Mouse (Mus musculus) liver, embryonic 13.5 days (tissue): ENCODE results near the gene Nmb. TPM values are rescaled to one million over a fixed set of nuclear protein-coding genes. Genes with fewer than 3 reads are reported as not detected.
"Not testable (repeated sequence)": the region's sequence is repeated elsewhere in the genome, so short reads cannot be mapped to it uniquely, and the experiment has no call there.

Experiments used
- ATAC-seq: fragments of 200-750 bp; cut with Nextera tagmentation; 2 replicates; pipeline ENCODE4 v1.8.0; 2017; ENCODE audit warnings: low read depth, mild to moderate bottlenecking, moderate number of reproducible peaks, moderate library complexity
- DNase-seq: peaks from one replicate; pipeline ENCODE4 v3.0.0; 2022
- H3K27ac ChIP-seq: fragments of 300-500 bp; sonication (generic); 2 replicates; pipeline ENCODE4 v1.5.1; 2015; ENCODE audit warnings: moderate library complexity, mild to moderate bottlenecking, inconsistent platforms
- H3K27me3 ChIP-seq: fragments of 300-500 bp; sonication (generic); 2 replicates; pipeline ENCODE4 v1.6.1; 2015; ENCODE audit warnings: mild to moderate bottlenecking, inconsistent platforms
- H3K36me3 ChIP-seq: fragments of 300-500 bp; sonication (generic); 2 replicates; pipeline ENCODE4 v1.6.1; 2015; ENCODE audit warnings: mild to moderate bottlenecking, inconsistent platforms
- H3K4me1 ChIP-seq: fragments of 300-500 bp; sonication (generic); replicated peaks from 2 replicates; pipeline ENCODE4 v1.6.1; 2015; ENCODE audit warnings: inconsistent platforms
- H3K4me2 ChIP-seq: fragments of 300-500 bp; sonication (generic); 2 replicates; pipeline ENCODE4 v1.6.1; 2015; ENCODE audit warnings: inconsistent platforms, mild to moderate bottlenecking, moderate library complexity
- H3K4me3 ChIP-seq: fragments of 300-500 bp; sonication (generic); replicated peaks from 2 replicates; pipeline ENCODE4 v1.5.1; 2015; ENCODE audit warnings: mild to moderate bottlenecking, inconsistent platforms
- H3K9ac ChIP-seq: fragments of 300-500 bp; sonication (generic); 2 replicates; pipeline ENCODE4 v1.6.1; 2015; ENCODE audit warnings: mild to moderate bottlenecking, inconsistent platforms
- H3K9me3 ChIP-seq: fragments of 300-500 bp; sonication (generic); replicated peaks from 2 replicates; pipeline ENCODE4 v1.6.1; 2016; ENCODE audit warnings: inconsistent platforms
- WGBS: fragments of 180-500 bp; shearing (Covaris S2); methylation state at CpG from one replicate; pipeline ENCODE4 v1.1.7; 2015; ENCODE audit not compliant: insufficient replicate concordance; 5-methylcytosine and 5-hydroxymethylcytosine counted together
- polyA plus RNA-seq: library from polyadenylated mRNA; unstranded; fragments of >200 nt; fragmentation: Nextera tagmentation; extraction: Ambion mirVana; gene quantifications from 2 replicates; pipeline ENCODE4 v1.2.1, GENCODE M21; 2015

Nmb gene
- polyA plus RNA-seq = 1.5 and 1.6 TPM in 2 replicates

GRCm38 (mm10) chr7:80904921-80905515 is at the start of gene Nmb:
TSS of gene Nmb (minus strand) at chr7:80905076.
- DNase-seq = peak; percentile 45
- H3K9me3 ChIP-seq = no peaks in the 10 kb centered on the region
- peak within 1 kb of the TSS; percentile 88 for H3K4me2 ChIP-seq
- no peaks in the 10 kb centered on the region for H3K27me3 ChIP-seq
- H3K27ac ChIP-seq = no peak within 1 kb of the TSS
- H3K4me1 ChIP-seq = peaks cover 36% of the 10 kb centered on the region
- peak within 1 kb of the TSS; percentile 60 for H3K4me3 ChIP-seq
- peak within 1 kb of the TSS; percentile 72 for H3K9ac ChIP-seq
- WGBS = 3% methylated on average over 19 of the region's 19 CpGs
- no peak for ATAC-seq
- 0 out of 2 replicates have a peak, but pooled peaks cover 5% of the 10 kb centered on the region for H3K36me3 ChIP-seq

DNA sequence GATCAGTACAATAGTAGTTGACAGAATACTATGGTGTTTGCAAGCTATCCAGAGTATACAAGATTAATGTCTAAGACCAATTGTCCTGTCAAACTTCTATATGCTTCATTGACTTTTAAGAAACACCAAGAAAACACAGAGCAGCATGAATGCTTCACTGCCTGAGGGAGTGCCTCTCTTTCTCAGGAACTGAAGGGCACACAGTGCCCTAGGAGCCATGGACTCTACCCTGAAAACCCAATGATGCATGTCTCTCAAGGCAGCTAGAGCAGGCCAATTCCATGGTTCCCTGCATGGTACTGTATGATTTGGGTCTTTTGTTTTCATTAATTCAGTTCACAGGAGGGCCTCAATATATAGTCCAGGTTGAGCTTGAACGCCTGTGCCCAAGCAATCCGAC is 49.4 kb upstream of the Nmb start:
- DNase-seq (no peak), ATAC-seq (no peak)
- 78% methylated on average over 2 of the region's 2 CpGs for WGBS
- Histone ChIP-seq H3K27ac (no peak overlapping the region), H3K4me2 (no peak overlapping the region), H3K4me3 (no peak overlapping the region), H3K9me3 (no peaks in the 10 kb centered on the region), H3K36me3 (no peaks in the 10 kb centered on the region), H3K4me1 (peaks cover 7% of the 10 kb centered on the region), H3K27me3 (0 out of 2 replicates have a peak, but pooled peaks cover 5% of the 10 kb centered on the region), H3K9ac (no peak overlapping the region)

- no peaks in the 10 kb centered on the region for H3K9me3 ChIP-seq
- WGBS = 42% methylated on average over 3 of the region's 3 CpGs
- no peak overlapping the region for H3K9ac ChIP-seq
- 0 out of 2 replicates have a peak, but pooled peaks cover 5% of the 10 kb centered on the region for H3K27me3 ChIP-seq
- H3K27ac ChIP-seq = no peak overlapping the region
- H3K4me2 ChIP-seq = no peak overlapping the region
- no peaks in the 10 kb centered on the region for H3K36me3 ChIP-seq
- peaks cover 8% of the 10 kb centered on the region for H3K4me1 ChIP-seq
- no peak for ATAC-seq
- DNase-seq = no peak
- H3K4me3 ChIP-seq = no peak overlapping the region
Observed at GRCm38 (mm10) chr7:80952140-80952539, 47.3 kb upstream of the Nmb start.

DNA sequence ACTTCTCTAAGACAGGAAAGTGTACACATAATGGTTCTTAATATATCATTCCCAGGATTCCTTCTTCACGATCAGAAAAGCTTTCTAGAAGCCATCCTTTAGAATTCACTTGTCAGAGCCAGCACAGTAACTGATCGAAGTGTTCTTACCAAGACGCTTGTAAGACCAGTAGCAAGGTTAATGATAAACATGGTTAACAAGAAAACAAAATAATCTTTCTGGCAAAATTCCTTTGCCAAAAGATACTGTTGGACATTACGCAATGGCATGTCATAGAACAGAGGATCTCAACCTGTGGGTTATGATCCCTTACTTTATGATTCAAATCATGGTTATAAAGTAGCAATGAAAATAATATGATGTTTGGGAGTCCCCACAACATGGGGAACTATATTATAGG is 46.6 kb upstream of the Nmb start:
- Histone ChIP-seq H3K4me2 (no peak overlapping the region), H3K9me3 (no peaks in the 10 kb centered on the region), H3K27me3 (0 out of 2 replicates have a peak, but pooled peaks cover 2% of the 10 kb centered on the region), H3K27ac (no peak overlapping the region), H3K36me3 (no peaks in the 10 kb centered on the region), H3K4me3 (no peak overlapping the region), H3K9ac (no peak overlapping the region), H3K4me1 (peaks cover 12% of the 10 kb centered on the region)
- ATAC-seq (no peak), DNase-seq (no peak)
- 74% methylated on average over 4 of the region's 4 CpGs for WGBS

- peak; percentile 99 for ATAC-seq
- peaks cover 9% of the 10 kb centered on the region for H3K36me3 ChIP-seq
- peak within 1 kb of the TSS; percentile 73 for H3K4me2 ChIP-seq
- H3K9me3 ChIP-seq = no peaks in the 10 kb centered on the region
- peak within 1 kb of the TSS; percentile 82 for H3K4me3 ChIP-seq
- H3K9ac ChIP-seq = peak within 1 kb of the TSS; percentile 85
- peak within 1 kb of the TSS; percentile 90 for H3K27ac ChIP-seq
- DNase-seq = peak; percentile 89
- WGBS = 2% methylated on average over 44 of the region's 44 CpGs
- H3K4me1 ChIP-seq = peaks cover 34% of the 10 kb centered on the region
- H3K27me3 ChIP-seq = no peaks in the 10 kb centered on the region
Observed at GRCm38 (mm10) chr7:80947445-80948350, 42.8 kb upstream of the Nmb start, which contains the start of gene Sec11a. TSS of gene Sec11a (minus strand) at chr7:80947780.

DNA sequence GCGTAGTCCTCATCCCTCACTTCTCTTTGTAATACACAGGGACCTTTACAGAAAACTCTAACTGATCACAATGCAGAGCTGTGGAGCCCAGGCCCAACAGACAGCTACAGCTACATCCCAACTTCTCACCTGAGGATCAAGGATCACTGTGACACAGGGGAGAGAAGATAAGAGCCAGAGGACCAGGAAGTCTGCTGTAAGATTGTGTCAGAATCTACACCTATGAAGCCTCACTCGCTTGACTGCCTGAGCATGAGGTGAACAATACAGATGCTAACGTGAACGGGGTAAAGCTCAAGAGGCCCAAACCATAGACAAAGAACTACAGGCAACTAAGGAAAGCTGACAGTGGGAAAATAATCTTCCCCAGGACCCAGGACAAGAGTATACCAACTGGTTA is 34.9 kb upstream of the Nmb start:
- H3K4me3 ChIP-seq = no peak overlapping the region
- no peaks in the 10 kb centered on the region for H3K27me3 ChIP-seq
- H3K36me3 ChIP-seq = peaks cover 12% of the 10 kb centered on the region
- no peak overlapping the region for H3K27ac ChIP-seq
- peaks cover 29% of the 10 kb centered on the region for H3K4me1 ChIP-seq
- no peak for ATAC-seq
- no peak for DNase-seq
- H3K4me2 ChIP-seq = no peak overlapping the region
- no peaks in the 10 kb centered on the region for H3K9me3 ChIP-seq
- no peak overlapping the region for H3K9ac ChIP-seq
- WGBS = 88% methylated on average over 4 of the region's 4 CpGs

DNA sequence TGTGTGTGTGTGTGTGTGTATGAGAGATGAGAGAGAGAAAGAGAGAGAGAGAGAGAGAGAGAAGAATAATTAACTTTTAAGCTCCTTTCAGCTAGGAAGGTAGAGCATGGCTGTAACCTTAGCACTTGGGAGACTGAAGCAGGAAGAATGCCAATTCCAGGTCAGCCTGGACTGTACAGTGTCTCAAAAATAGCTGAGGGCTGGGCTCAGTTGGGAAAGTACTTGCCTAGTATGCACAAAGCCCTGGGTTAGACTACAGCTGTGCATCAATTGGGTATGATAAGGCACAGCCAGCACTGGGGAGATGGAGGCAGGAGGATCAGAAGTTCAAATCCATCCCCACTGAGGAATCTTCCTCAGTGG is 32.4 kb upstream of the Nmb start:
- H3K4me3 ChIP-seq, H3K9ac ChIP-seq, H3K27me3 ChIP-seq, DNase-seq, H3K4me2 ChIP-seq, H3K27ac ChIP-seq, H3K9me3 ChIP-seq: not testable (repeated sequence)
- peaks cover 29% of the 10 kb centered on the region for H3K36me3 ChIP-seq
- peaks cover 31% of the 10 kb centered on the region for H3K4me1 ChIP-seq
- ATAC-seq = peak; percentile 30; the same call in 1 of the 2 replicates

GRCm38 (mm10) chr7:80936617-80937303 is 31.9 kb upstream of the Nmb start:
- Histone ChIP-seq H3K36me3 (peaks cover 31% of the 10 kb centered on the region), H3K4me1 (peaks cover 34% of the 10 kb centered on the region)
- WGBS = 28% methylated on average over 7 of the region's 7 CpGs
- H3K4me3 ChIP-seq, H3K4me2 ChIP-seq, H3K9ac ChIP-seq, DNase-seq, H3K9me3 ChIP-seq, H3K27ac ChIP-seq, H3K27me3 ChIP-seq: not testable (repeated sequence)
- peak; percentile 41; the same call in 1 of the 2 replicates for ATAC-seq

DNA sequence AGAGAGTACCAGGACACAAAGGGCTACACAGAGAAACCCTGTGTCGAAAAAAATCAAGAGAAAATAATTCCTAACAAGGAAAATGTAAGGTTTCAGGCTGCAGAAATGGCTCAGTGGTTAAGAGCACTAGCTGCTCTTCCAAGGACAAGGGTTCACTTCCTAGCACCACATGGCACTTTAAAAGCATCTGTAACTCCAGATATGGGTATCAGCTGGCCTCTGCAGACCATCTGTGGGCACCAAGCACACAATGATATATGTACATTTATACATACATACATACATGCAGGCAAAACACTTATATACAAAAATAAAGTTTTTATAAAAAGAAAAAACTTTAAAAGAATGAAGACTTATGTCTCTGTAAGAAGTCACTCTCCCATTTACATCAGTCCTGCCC is 31.0 kb upstream of the Nmb start:
- Histone ChIP-seq H3K4me3 (no peak overlapping the region), H3K9ac (no peak overlapping the region), H3K36me3 (peaks cover 35% of the 10 kb centered on the region), H3K4me2 (no peak overlapping the region), H3K27ac (no peak overlapping the region), H3K4me1 (peaks cover 34% of the 10 kb centered on the region), H3K27me3 (no peaks in the 10 kb centered on the region), H3K9me3 (no peaks in the 10 kb centered on the region)
- DNase-seq (no peak), ATAC-seq (peak; percentile 52; the same call in 1 of the 2 replicates)
- 71% methylated on average over 1 of the region's 1 CpGs for WGBS

DNA sequence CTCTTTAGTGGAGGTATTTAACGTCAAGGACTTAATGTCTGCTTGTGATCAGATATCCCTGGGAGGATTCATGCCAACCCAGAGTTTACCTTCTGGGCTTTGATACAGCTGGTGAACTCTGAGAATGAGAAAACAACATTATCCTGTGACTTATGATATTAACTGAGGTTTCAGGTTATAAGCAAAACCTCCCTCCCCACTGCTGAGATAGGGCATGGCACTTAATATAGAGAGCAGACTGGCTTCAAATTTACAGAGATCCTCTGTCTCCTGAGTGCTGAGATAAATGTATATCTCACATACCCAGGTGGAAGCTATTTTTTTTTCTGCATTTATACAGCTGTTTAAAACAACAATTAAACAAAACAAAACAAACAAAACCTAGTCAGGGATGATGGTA is 27.9 kb upstream of the Nmb start:
- 54% methylated on average over 1 of the region's 1 CpGs for WGBS
- ATAC-seq (no peak), DNase-seq (no peak)
- Histone ChIP-seq H3K36me3 (peaks cover 45% of the 10 kb centered on the region), H3K27me3 (no peaks in the 10 kb centered on the region), H3K4me3 (no peak overlapping the region), H3K4me1 (peaks cover 29% of the 10 kb centered on the region), H3K27ac (no peak overlapping the region), H3K4me2 (no peak overlapping the region), H3K9me3 (no peaks in the 10 kb centered on the region), H3K9ac (no peak overlapping the region)

DNA sequence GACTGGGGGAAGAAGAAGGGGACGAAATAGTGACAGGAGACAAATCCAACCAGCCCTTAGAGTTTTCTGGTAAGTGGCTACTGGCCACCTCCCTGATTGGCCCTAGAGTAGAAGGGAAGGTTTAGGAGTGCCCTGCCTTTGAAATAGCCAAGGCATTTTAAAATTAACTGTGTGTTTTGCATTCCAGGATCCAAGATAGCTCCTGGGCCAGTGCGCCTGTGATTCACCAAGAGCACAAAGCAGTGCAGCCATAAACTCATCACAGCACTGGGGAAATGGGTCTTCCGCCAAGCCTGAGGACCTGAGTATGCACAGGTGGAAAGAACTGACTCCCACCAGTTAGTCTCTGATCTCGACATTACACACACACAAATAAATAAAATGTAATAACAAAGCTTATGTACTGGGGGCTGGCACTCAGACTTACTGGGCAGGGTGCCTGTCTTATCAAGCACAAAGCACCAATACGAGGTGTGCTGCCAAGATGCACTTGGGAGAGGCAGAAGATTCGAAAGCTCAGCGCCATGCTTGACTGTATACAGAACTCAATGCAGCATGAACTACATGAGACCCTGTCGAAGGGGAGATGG is 26.8 kb upstream of the Nmb start:
- ATAC-seq (no peak), DNase-seq (no peak)
- H3K9ac ChIP-seq = no peak overlapping the region
- no peak overlapping the region for H3K4me3 ChIP-seq
- H3K36me3 ChIP-seq = peaks cover 52% of the 10 kb centered on the region
- H3K9me3 ChIP-seq = no peaks in the 10 kb centered on the region
- H3K27ac ChIP-seq = no peak overlapping the region
- H3K4me2 ChIP-seq = no peak overlapping the region
- no peaks in the 10 kb centered on the region for H3K27me3 ChIP-seq
- H3K4me1 ChIP-seq = peaks cover 21% of the 10 kb centered on the region
- 83% methylated on average over 8 of the region's 8 CpGs for WGBS
